Mouse (Mus musculus) liver, postnatal 0 days (tissue): ENCODE measurements around the gene Ugt1a5. TPM values are rescaled to one million over a fixed set of nuclear protein-coding genes. Genes with fewer than 3 reads are reported as not detected.
"Not testable (repeated sequence)": the region's sequence is repeated elsewhere in the genome, so short reads cannot be mapped to it uniquely, and the experiment has no call there.

Experiments used
- ATAC-seq: fragments of 200-750 bp; cut with Nextera tagmentation; 2 replicates; pipeline ENCODE4 v1.8.0; 2017; ENCODE audit warnings: mild to moderate bottlenecking, moderate library complexity
- DNase-seq: peaks from one replicate; pipeline ENCODE4 v3.0.0-alpha.2; 2016
- H3K27ac ChIP-seq: fragments of 300-500 bp; sonication (generic); 2 replicates; pipeline ENCODE4 v1.5.1; 2014; ENCODE audit warnings: antibody characterized with exemption, moderate library complexity, mild to moderate bottlenecking, low read depth
- H3K27me3 ChIP-seq: fragments of 300-500 bp; sonication (generic); 2 replicates; pipeline ENCODE4 v1.6.1; 2014; ENCODE audit warnings: low read length, control low read depth, mixed read lengths; ENCODE audit not compliant: insufficient read depth
- H3K36me3 ChIP-seq: fragments of 300-500 bp; sonication (generic); replicated peaks from 2 replicates; pipeline ENCODE4 v1.6.1; 2014; ENCODE audit warnings: mild to moderate bottlenecking, control low read depth, low read length, moderate library complexity, mixed read lengths; ENCODE audit not compliant: insufficient read depth
- H3K4me1 ChIP-seq: fragments of 300-500 bp; sonication (generic); 2 replicates; pipeline ENCODE4 v1.6.1; 2014; ENCODE audit warnings: antibody characterized with exemption, mild to moderate bottlenecking, control low read depth; ENCODE audit not compliant: insufficient read depth
- H3K4me2 ChIP-seq: fragments of 300-500 bp; sonication (generic); 2 replicates; pipeline ENCODE4 v1.6.1; 2014; ENCODE audit warnings: low read depth, mild to moderate bottlenecking, low read length, moderate library complexity, mixed read lengths
- H3K4me3 ChIP-seq: fragments of 300-500 bp; sonication (generic); 2 replicates; pipeline ENCODE4 v1.5.1; 2014; ENCODE audit warnings: low read depth, low read length
- H3K9ac ChIP-seq: fragments of 300-500 bp; sonication (generic); replicated peaks from 2 replicates; pipeline ENCODE4 v1.6.1; 2014; ENCODE audit warnings: mild to moderate bottlenecking, moderate library complexity
- H3K9me3 ChIP-seq: fragments of 300-500 bp; sonication (generic); 2 replicates; pipeline ENCODE4 v1.6.1; 2016; ENCODE audit warnings: mild to moderate bottlenecking, control low read depth, low read length, mixed read lengths
- CTCF ChIP-seq: sonication (generic); IDR thresholded peaks from 2 replicates; pipeline ENCODE4 v1.5.1; 2016; ENCODE audit warnings: antibody characterized with exemption, low read depth
- EP300 ChIP-seq: IDR thresholded peaks from 2 replicates; pipeline ENCODE4 v1.6.1; 2016; ENCODE audit warnings: antibody characterized with exemption, low read depth, mild to moderate bottlenecking
- WGBS: fragments of 180-500 bp; shearing (Covaris S2); extraction: QIAGEN DNeasy Blood & Tissue Kit; methylation state at CpG from one replicate; pipeline ENCODE4 v1.1.7; 2014; ENCODE audit not compliant: insufficient replicate concordance; 5-methylcytosine and 5-hydroxymethylcytosine counted together
- polyA plus RNA-seq: library from polyadenylated mRNA; unstranded; fragments of >200 nt; fragmentation: Nextera tagmentation; extraction: Ambion mirVana; gene quantifications from 2 replicates; pipeline ENCODE4 v1.2.1, GENCODE M21; 2015

Ugt1a5 gene
- polyA plus RNA-seq, 1 experiment from 2014 or later, result 0.19 TPM

DNA sequence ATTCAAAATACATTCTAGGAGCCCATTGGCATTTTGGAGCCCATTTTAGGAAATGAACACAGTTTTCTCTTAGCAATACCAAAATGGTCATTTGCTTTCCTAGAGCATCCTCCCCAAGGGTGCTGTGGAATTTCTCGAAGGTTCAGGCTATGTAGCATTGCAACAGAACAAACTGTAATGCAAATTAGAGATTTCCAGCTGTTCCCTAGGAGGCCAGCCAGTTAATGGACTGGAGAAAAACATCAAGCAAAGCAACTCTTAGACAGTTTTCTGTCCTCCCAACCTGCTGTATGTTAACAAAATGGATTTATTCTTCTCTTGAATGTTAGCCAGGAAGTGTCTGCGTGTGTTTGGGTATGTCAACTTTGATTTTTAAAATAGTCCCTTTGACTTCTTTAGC, 29.2 kb upstream of the Ugt1a5 start:
- Histone ChIP-seq H3K4me1 (peaks cover 20% of the 10 kb centered on the region), H3K9ac (no peak overlapping the region), H3K9me3 (no peaks in the 10 kb centered on the region), H3K36me3 (no peaks in the 10 kb centered on the region), H3K27me3 (no peaks in the 10 kb centered on the region), H3K27ac (0 out of 2 replicates have a peak overlapping the region, but pooled peaks have one; percentile 29), H3K4me3 (no peak overlapping the region), H3K4me2 (no peak overlapping the region)
- ATAC-seq, result no peak
- no peak for DNase-seq
- WGBS, result 62% methylated on average over 2 of the region's 2 CpGs
- TF ChIP-seq CTCF, result no peak
- no peak for TF ChIP-seq EP300

DNA sequence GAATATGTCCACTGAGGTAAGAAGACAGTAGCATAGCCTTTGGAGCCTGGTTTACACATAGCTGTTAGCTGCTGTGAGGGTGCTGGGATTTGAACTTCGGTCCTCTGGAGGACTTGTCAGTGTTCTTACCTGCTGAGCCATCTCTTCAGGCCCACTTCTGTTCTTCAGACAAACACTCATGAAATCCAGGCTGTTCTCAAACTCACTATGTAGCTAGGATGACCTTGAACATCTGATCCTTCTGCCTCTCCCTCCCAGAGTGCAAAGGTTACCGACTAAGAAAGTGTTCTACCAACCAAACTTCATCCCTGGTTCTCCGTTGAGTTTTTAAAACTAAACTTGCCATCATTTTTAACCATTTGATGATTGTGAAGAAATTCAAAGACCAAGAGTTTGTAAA, 28.5 kb upstream of the Ugt1a5 start:
- TF ChIP-seq CTCF, result no peak
- no peak for ATAC-seq
- peaks cover 20% of the 10 kb centered on the region for H3K4me1 ChIP-seq

DNA sequence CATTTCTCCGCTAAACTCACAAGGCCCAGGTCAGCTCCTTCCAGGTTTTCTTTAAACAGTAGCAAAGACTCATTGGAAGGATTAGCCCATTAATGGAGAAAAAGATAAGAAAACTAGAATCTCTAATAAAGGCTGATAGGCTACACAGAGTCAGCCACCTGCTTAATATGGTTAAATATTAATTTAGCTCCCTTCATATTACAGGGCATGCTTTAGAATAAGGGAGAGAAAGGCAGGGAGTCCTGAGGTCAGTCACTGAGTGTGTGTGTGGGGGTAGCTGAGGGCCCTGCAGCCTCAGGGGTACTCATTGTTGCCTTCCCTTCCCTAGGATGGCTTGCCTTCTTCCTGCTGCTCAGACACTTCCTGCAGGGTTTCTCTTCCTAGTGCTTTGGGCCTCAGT, 27.7 kb upstream of the Ugt1a5 start:
- no peak overlapping the region for H3K4me2 ChIP-seq
- H3K9ac ChIP-seq, result no peak overlapping the region
- no peak for TF ChIP-seq EP300
- no peak for TF ChIP-seq CTCF
- no peak for ATAC-seq
- no peak for DNase-seq
- H3K4me3 ChIP-seq, result no peak overlapping the region
- H3K27ac ChIP-seq, result no peak overlapping the region
- H3K4me1 ChIP-seq, result peaks cover 20% of the 10 kb centered on the region
- 85% methylated on average over 1 of the region's 1 CpGs for WGBS
- no peaks in the 10 kb centered on the region for H3K9me3 ChIP-seq
- H3K36me3 ChIP-seq, result no peaks in the 10 kb centered on the region
- no peaks in the 10 kb centered on the region for H3K27me3 ChIP-seq

More for the DNA sequence above, 28.5 kb upstream of the Ugt1a5 start:
- Histone ChIP-seq H3K4me3 (no peak overlapping the region), H3K9ac (no peak overlapping the region), H3K27ac (peak overlapping the region; percentile 29; the same call in 1 of the 2 replicates), H3K36me3 (no peaks in the 10 kb centered on the region), H3K9me3 (no peaks in the 10 kb centered on the region), H3K4me2 (no peak overlapping the region), H3K27me3 (no peaks in the 10 kb centered on the region)
- no peak for DNase-seq
- 64% methylated on average over 3 of the region's 3 CpGs for WGBS

DNA sequence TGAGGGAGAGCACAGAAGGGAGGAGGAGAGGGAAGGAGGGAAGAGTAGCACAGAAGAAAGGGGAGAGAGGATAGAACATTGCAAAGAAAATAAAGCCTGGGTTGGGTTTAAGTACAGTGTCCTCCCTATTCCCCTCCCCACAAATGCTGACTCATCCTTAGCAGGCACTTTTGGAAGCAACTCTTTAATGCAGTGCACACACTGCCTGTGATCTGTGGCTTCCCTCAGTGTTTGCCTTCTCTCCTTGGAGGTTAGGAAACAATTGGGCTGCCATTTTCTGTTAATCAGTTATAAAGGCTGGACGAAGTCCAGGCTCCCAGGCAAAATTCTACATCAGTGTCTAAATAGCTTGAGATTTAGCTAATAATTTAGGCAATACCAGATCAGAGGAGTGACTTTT, 25.3 kb upstream of the Ugt1a5 start:
- not testable (repeated sequence) for H3K27me3 ChIP-seq, H3K4me3 ChIP-seq, H3K27ac ChIP-seq, H3K36me3 ChIP-seq, H3K9ac ChIP-seq, H3K4me2 ChIP-seq, H3K4me1 ChIP-seq, H3K9me3 ChIP-seq
- peak; percentile 89 for ATAC-seq
- 32% methylated on average over 1 of the region's 1 CpGs for WGBS
- peak; percentile 18 for DNase-seq

- not testable (repeated sequence) for H3K4me2 ChIP-seq, H3K4me3 ChIP-seq, H3K9ac ChIP-seq, H3K27ac ChIP-seq, H3K36me3 ChIP-seq, H3K9me3 ChIP-seq, H3K27me3 ChIP-seq, H3K4me1 ChIP-seq
- TF ChIP-seq CTCF, result peak; percentile 72
- 4% methylated on average over 5 of the region's 5 CpGs for WGBS
- peak; percentile 37; the same call in 1 of the 2 replicates for ATAC-seq
- DNase-seq, result peak; percentile 74
Observed at GRCm38 (mm10) chr1:88143966-88144675, 21.7 kb upstream of the Ugt1a5 start.

DNA sequence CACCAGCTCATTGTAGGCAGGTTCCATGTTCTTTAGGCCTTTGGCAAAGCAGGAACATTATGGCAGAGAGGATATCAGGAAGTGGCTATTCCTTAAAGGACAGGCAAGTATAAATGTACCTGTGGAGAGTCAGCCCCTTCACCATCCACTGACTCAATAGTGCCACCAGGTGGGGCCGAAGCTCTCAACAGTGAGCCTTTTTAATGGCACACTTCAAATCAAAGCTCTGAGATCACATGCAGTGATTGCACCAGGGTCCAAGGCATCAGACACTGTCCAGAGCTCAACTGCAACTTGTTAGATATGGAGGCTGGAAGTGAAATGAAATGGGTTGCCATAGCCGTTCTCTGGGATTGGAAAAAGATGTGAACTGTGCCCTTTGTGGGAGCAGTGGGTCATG, 20.5 kb upstream of the Ugt1a5 start:
- H3K27me3 ChIP-seq, H3K4me1 ChIP-seq, H3K27ac ChIP-seq, H3K36me3 ChIP-seq, H3K9me3 ChIP-seq, H3K4me3 ChIP-seq, H3K9ac ChIP-seq, H3K4me2 ChIP-seq, ATAC-seq: not testable (repeated sequence)
- peak; percentile 24 for DNase-seq
- WGBS, result 60% methylated on average over 2 of the region's 2 CpGs
- peak; percentile 51 for TF ChIP-seq CTCF

- WGBS, result 72% methylated on average over 2 of the region's 2 CpGs
- not testable (repeated sequence) for H3K4me2 ChIP-seq, H3K9ac ChIP-seq, DNase-seq, H3K27me3 ChIP-seq, ATAC-seq, H3K9me3 ChIP-seq, H3K27ac ChIP-seq, H3K4me1 ChIP-seq, H3K4me3 ChIP-seq, H3K36me3 ChIP-seq
- TF ChIP-seq CTCF, result peak; percentile 54
Observed at GRCm38 (mm10) chr1:88150133-88150532, 15.7 kb upstream of the Ugt1a5 start.
